Mouse (Mus musculus) embryonic fibroblast, embryonic 13.5 days (primary cell): ENCODE results near the gene Drap1.

Experiments used
- CTCF ChIP-seq: IDR thresholded peaks from 2 replicates; pipeline ENCODE4 v1.5.1; 2011; ENCODE audit warnings: mild to moderate bottlenecking, control low read depth, low read length, moderate library complexity, borderline replicate concordance; ENCODE audit not compliant: insufficient read depth
- POLR2A ChIP-seq: IDR thresholded peaks from 2 replicates; pipeline ENCODE4 v1.6.1; 2011; ENCODE audit warnings: low read depth, mild to moderate bottlenecking, control low read depth, low read length, moderate library complexity

GRCm38 (mm10) chr19:5377446-5377845 is 47.3 kb downstream of the Drap1 start:
- TF ChIP-seq POLR2A = no peak
- TF ChIP-seq CTCF = no peak
